Mouse (Mus musculus) brain, embryonic 14.5 days (tissue): Measurements from ENCODE around the gene Ctsl.

Experiments used
- CTCF ChIP-seq: fragments of 200-500 bp; IDR thresholded peaks from 2 replicates; pipeline ENCODE4 v1.5.1; 2012; ENCODE audit warnings: inconsistent platforms, mild to moderate bottlenecking, moderate library complexity, borderline replicate concordance; ENCODE audit not compliant: insufficient read depth, insufficient read length; ENCODE audit errors: extremely low read depth
- POLR2A ChIP-seq: fragments of 200-500 bp; IDR thresholded peaks from 2 replicates; pipeline ENCODE4 v1.6.1; 2012; ENCODE audit warnings: mild to moderate bottlenecking, inconsistent platforms, borderline replicate concordance; ENCODE audit not compliant: poor library complexity, insufficient read depth, insufficient read length, severe bottlenecking; ENCODE audit errors: extremely low read depth

DNA sequence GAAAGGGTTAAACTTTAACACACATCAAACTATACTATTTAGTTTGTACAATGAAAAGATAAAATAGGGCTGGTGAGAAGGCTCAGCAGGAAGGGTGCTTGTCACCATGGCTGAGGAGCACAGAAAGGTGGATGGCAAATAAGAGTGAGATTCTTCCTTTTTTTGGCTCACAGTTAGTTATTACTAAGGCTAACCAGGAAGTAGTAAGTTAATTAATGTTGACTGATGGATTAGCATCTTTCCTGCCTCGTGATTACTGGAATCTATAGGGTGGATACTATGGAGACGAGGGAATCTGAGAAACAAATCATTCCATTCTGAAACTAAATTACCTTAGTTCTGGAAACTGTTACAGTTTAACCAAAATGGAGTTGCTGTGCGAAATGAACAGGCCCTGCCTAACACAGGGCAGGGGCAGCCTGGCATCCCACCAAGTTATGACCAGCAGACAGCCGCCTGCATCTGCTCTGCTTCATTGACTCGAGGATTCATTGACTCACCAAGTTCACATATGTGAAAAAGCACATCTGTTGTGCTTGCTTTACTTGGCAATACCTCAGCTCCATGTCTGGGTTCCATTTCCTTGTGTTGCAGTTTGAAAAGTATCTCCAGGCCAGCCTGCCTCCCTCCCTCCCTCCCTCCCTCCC, 46.4 kb upstream of the Ctsl start:
- TF ChIP-seq CTCF (no peak), POLR2A (no peak)
